Mouse (Mus musculus) spleen, adult 2 months (tissue): ENCODE results near the gene 2310009B15Rik. TPM values are rescaled to one million over a fixed set of nuclear protein-coding genes. Genes with fewer than 3 reads are reported as not detected.
A peak's percentile ranks its signal among the peaks of the same experiment; 100 is the strongest.

ENCODE experiments used
- DNase-seq, 2 experiments: peaks; one replicate each; pipeline versions ENCODE4 v3.0.0 to v3.0.0-alpha.2; 2012 to 2021; ENCODE audit warnings: low spot score in 2 of 2, low read depth in 1 of 2
- H3K27ac ChIP-seq: fragments of 200-500 bp; 2 replicates; pipeline ENCODE4 v1.5.1; 2012; ENCODE audit warnings: low read length, inconsistent platforms; ENCODE audit not compliant: insufficient read depth
- H3K27me3 ChIP-seq: fragments of 200-500 bp; 2 replicates; pipeline ENCODE4 v1.6.1; 2012; ENCODE audit warnings: mild to moderate bottlenecking, moderate library complexity, low read length, inconsistent platforms; ENCODE audit not compliant: control insufficient read depth, insufficient read depth
- H3K36me3 ChIP-seq: fragments of 200-500 bp; 2 replicates; pipeline ENCODE4 v1.6.1; 2012; ENCODE audit warnings: mild to moderate bottlenecking, low read length, inconsistent platforms; ENCODE audit not compliant: control insufficient read depth, insufficient read depth
- H3K4me1 ChIP-seq: fragments of 200-500 bp; 2 replicates; pipeline ENCODE4 v1.6.1; 2011; ENCODE audit warnings: inconsistent platforms; ENCODE audit not compliant: control insufficient read depth, insufficient read depth, insufficient read length
- H3K4me3 ChIP-seq: fragments of 200-500 bp; 2 replicates; pipeline ENCODE4 v1.5.1; 2011; ENCODE audit warnings: mild to moderate bottlenecking, inconsistent platforms; ENCODE audit not compliant: insufficient read depth, insufficient read length; ENCODE audit errors: extremely low read depth
- CTCF ChIP-seq: fragments of 200-500 bp; IDR thresholded peaks from 2 replicates; pipeline ENCODE4 v1.5.1; 2011; ENCODE audit warnings: mild to moderate bottlenecking, inconsistent platforms; ENCODE audit not compliant: insufficient read depth, insufficient read length, insufficient replicate concordance; ENCODE audit errors: extremely low read depth
- POLR2A ChIP-seq: fragments of 200-500 bp; IDR thresholded peaks from 2 replicates; pipeline ENCODE4 v1.6.1; 2011; ENCODE audit warnings: low read depth, low read length, inconsistent platforms
- WGBS: fragments of 180-500 bp; shearing (Covaris S2); methylation state at CpG from one replicate; pipeline ENCODE4 v1.1.7; 2018; 5-methylcytosine and 5-hydroxymethylcytosine counted together
- polyA plus RNA-seq: library from polyadenylated mRNA; depleted of rRNA; stranded (reverse); fragments of >200 nt; gene quantifications from 2 replicates; pipeline ENCODE4 v1.2.3, GENCODE M21; 2012

The 2310009B15Rik gene
- polyA plus RNA-seq, 1 experiment: 15.3 TPM

DNA sequence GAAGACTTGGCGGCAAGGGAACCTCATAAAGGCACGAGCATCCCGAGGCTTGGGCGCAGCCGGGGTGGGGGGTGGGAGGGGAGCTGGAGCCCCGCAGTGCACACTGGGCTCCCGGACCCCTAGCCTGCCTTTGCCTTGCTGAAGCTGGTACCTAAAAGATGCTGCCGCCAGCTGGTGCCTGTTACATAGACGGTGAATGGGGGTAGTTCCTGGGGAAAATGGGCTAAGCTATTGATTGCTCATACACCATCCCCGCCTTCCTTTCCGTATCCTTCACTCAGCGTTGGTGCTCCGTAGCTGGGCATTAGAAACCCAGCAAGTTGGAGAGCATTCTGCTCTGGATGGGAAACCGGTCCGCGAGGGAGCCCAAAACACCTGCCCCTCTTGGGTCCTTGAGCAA, 8.6 kb downstream of the 2310009B15Rik start:
- DNase-seq: no peak
- Histone ChIP-seq H3K4me1 (peaks cover 7% of the 10 kb centered on the region; the same call in 1 of the 2 replicates), H3K4me3 (no peak overlapping the region), H3K27me3 (peaks cover 36% of the 10 kb centered on the region), H3K36me3 (peaks cover 2% of the 10 kb centered on the region; the same call in 1 of the 2 replicates), H3K27ac (no peak overlapping the region)
- TF ChIP-seq POLR2A: no peak
- no peak for TF ChIP-seq CTCF
- 6% methylated on average over 16 of the region's 16 CpGs for WGBS

DNA sequence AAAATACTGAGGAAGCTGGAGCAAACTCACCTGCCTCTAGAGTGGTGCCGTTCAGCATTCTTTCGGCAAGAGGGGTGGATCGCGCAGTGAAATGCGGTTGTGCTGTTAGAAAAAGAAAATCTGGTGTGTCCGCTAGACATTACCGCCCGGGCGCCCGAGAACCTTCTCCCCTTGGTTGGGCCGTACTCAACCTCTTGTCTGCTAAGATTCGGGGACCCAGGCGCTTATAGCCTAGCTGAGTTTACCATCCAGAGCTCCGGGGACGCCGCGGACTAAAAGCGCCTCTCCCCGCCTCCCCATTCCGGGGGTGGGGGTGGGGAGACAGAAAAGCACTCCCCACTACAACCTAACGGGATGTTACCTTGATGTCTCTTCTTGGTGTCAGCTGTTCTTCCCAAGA, 9.5 kb downstream of the 2310009B15Rik start:
- TF ChIP-seq CTCF (no peak), POLR2A (no peak)
- Histone ChIP-seq H3K27me3 (peaks cover 43% of the 10 kb centered on the region), H3K4me1 (peaks cover 7% of the 10 kb centered on the region; the same call in 1 of the 2 replicates), H3K36me3 (peaks cover 2% of the 10 kb centered on the region; the same call in 1 of the 2 replicates), H3K27ac (no peak overlapping the region), H3K4me3 (no peak overlapping the region)
- no peak for DNase-seq
- WGBS: 4% methylated on average over 21 of the region's 21 CpGs

DNA sequence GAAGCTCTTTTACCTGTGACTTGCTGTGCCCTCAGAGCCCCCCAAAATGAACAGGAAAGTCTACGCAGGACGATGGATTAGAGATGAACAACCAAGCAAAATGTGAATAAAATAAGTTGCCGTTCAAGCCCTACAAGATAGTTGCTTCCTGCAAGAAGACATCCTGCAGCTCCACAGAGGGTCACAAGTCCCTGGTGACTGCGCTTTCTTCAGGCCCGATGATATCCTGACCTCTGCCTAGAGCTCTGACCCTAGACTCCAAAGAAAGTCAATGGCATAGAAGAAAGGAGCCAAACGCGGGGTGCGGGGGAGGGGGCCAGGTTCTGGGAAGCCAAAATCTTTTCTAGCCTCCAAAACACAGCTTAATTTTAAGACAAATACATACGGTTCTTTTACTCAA, 10.1 kb downstream of the 2310009B15Rik start:
- DNase-seq: no peak
- H3K27me3 ChIP-seq: peaks cover 46% of the 10 kb centered on the region
- peaks cover 2% of the 10 kb centered on the region; the same call in 1 of the 2 replicates for H3K36me3 ChIP-seq
- TF ChIP-seq CTCF: no peak
- no peak for TF ChIP-seq POLR2A
- H3K4me3 ChIP-seq: no peak overlapping the region
- WGBS: 12% methylated on average over 9 of the region's 9 CpGs
- H3K27ac ChIP-seq: no peak overlapping the region
- peaks cover 7% of the 10 kb centered on the region for H3K4me1 ChIP-seq

- Histone ChIP-seq H3K27ac (no peak overlapping the region), H3K4me1 (peaks cover 10% of the 10 kb centered on the region), H3K4me3 (no peak overlapping the region), H3K27me3 (peaks cover 50% of the 10 kb centered on the region), H3K36me3 (peaks cover 1% of the 10 kb centered on the region; the same call in 1 of the 2 replicates)
- no peak for DNase-seq
- WGBS: 7% methylated on average over 12 of the region's 12 CpGs
- TF ChIP-seq CTCF (no peak), POLR2A (no peak)
Measured at GRCm38 (mm10) chr1:138846131-138846530, 10.5 kb downstream of the 2310009B15Rik start.

GRCm38 (mm10) chr1:138845481-138845880, 11.2 kb downstream of the 2310009B15Rik start:
- H3K36me3 ChIP-seq: no peaks in the 10 kb centered on the region
- H3K27ac ChIP-seq: no peak overlapping the region
- no peak overlapping the region for H3K4me3 ChIP-seq
- H3K4me1 ChIP-seq: peaks cover 11% of the 10 kb centered on the region
- no peak for DNase-seq
- TF ChIP-seq CTCF: no peak
- TF ChIP-seq POLR2A: no peak
- peaks cover 51% of the 10 kb centered on the region for H3K27me3 ChIP-seq
- WGBS: 20% methylated on average over 3 of the region's 3 CpGs

DNA sequence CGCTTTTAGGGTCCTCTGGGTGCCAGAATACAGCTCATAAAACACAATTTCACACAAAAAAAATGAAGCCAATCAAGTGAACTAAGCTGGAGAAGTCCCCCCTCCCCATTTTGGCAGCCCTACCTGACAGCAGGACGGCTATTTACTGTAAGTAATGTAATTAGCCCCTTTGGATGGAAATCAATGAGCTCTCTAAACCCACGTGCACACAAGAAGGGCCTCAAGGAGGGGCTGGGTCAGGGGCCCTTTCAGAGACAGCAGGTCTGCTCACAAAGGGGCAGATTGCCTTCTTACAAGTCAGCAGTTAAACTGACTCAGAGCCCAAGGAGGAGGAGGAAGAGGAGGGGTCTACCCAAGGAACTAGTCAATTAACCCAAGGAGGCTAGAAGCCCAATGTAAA, 12.5 kb downstream of the 2310009B15Rik start:
- WGBS: 18% methylated on average over 3 of the region's 3 CpGs
- TF ChIP-seq CTCF (no peak), POLR2A (no peak)
- Histone ChIP-seq H3K27me3 (peaks cover 58% of the 10 kb centered on the region), H3K4me1 (peaks cover 11% of the 10 kb centered on the region), H3K36me3 (no peaks in the 10 kb centered on the region), H3K27ac (no peak overlapping the region), H3K4me3 (no peak overlapping the region)
- DNase-seq: no peak

GRCm38 (mm10) chr1:138843361-138844091, 13.1 kb downstream of the 2310009B15Rik start:
- Histone ChIP-seq H3K36me3 (no peaks in the 10 kb centered on the region), H3K27me3 (peaks cover 55% of the 10 kb centered on the region), H3K4me3 (peak overlapping the region; percentile 44; the same call in 1 of the 2 replicates), H3K4me1 (peaks cover 9% of the 10 kb centered on the region), H3K27ac (no peak overlapping the region)
- WGBS: 2% methylated on average over 35 of the region's 35 CpGs
- DNase-seq: no peak
- TF ChIP-seq CTCF: no peak
- TF ChIP-seq POLR2A: no peak
